Mouse (Mus musculus) hindbrain, embryonic 16.5 days (tissue): ENCODE measurements around the gene Osr1. TPM values are rescaled to one million over a fixed set of nuclear protein-coding genes. Genes with fewer than 3 reads are reported as not detected.

ENCODE experiments used
- ATAC-seq: fragments of 200-750 bp; cut with Nextera tagmentation; 2 replicates; pipeline ENCODE4 v1.8.0; 2017; ENCODE audit warnings: moderate TSS enrichment, moderate library complexity
- H3K27ac ChIP-seq: fragments of 300-500 bp; sonication (generic); 2 replicates; pipeline ENCODE4 v1.5.1; 2014; ENCODE audit warnings: low read depth, mild to moderate bottlenecking, control low read depth, low read length, moderate library complexity
- H3K27me3 ChIP-seq: fragments of 300-500 bp; sonication (generic); replicated peaks from 2 replicates; pipeline ENCODE4 v1.6.1; 2014; ENCODE audit warnings: low read length; ENCODE audit not compliant: control insufficient read depth, insufficient read depth
- H3K36me3 ChIP-seq: fragments of 300-500 bp; sonication (generic); 2 replicates; pipeline ENCODE4 v1.6.1; 2014; ENCODE audit warnings: mild to moderate bottlenecking, low read length, moderate library complexity, mixed read lengths; ENCODE audit not compliant: control insufficient read depth, insufficient read depth
- H3K4me1 ChIP-seq: fragments of 300-500 bp; sonication (generic); 2 replicates; pipeline ENCODE4 v1.6.1; 2014; ENCODE audit warnings: low read depth, low read length; ENCODE audit not compliant: control insufficient read depth, insufficient read depth
- H3K4me2 ChIP-seq: fragments of 300-500 bp; sonication (generic); 2 replicates; pipeline ENCODE4 v1.6.1; 2014; ENCODE audit warnings: mild to moderate bottlenecking, low read length, control low read depth, moderate library complexity
- H3K4me3 ChIP-seq: fragments of 300-500 bp; sonication (generic); 2 replicates; pipeline ENCODE4 v1.5.1; 2014; ENCODE audit warnings: mild to moderate bottlenecking, low read length, control low read depth, moderate library complexity
- H3K9ac ChIP-seq: fragments of 300-500 bp; sonication (generic); 2 replicates; pipeline ENCODE4 v1.6.1; 2014; ENCODE audit warnings: low read depth, mild to moderate bottlenecking, control low read depth, low read length, moderate library complexity
- H3K9me3 ChIP-seq: fragments of 300-500 bp; sonication (generic); 2 replicates; pipeline ENCODE4 v1.6.1; 2014; ENCODE audit warnings: mild to moderate bottlenecking, low read length, moderate library complexity; ENCODE audit not compliant: control insufficient read depth
- WGBS: fragments of 180-500 bp; shearing (Covaris S2); extraction: QIAGEN DNeasy Blood & Tissue Kit; methylation state at CpG from one replicate; pipeline ENCODE4 v1.1.7; 2014; 5-methylcytosine and 5-hydroxymethylcytosine counted together
- polyA plus RNA-seq: library from polyadenylated mRNA; unstranded; fragments of >200 nt; fragmentation: Nextera tagmentation; extraction: Ambion mirVana; gene quantifications from 2 replicates; pipeline ENCODE4 v1.2.1, GENCODE M21; 2015

The Osr1 gene
- polyA plus RNA-seq, 1 experiment from 2014 or later, result 9.3 TPM

GRCm38 (mm10) chr12:9575158-9576042, 5.5 kb downstream of the Osr1 start:
- Histone ChIP-seq H3K36me3 (no peaks in the 10 kb centered on the region), H3K9me3 (no peaks in the 10 kb centered on the region), H3K9ac (no peak overlapping the region), H3K4me2 (no peak overlapping the region), H3K27me3 (peaks cover 57% of the 10 kb centered on the region), H3K4me3 (no peak overlapping the region; the same call in 1 of the 2 replicates), H3K27ac (no peak overlapping the region), H3K4me1 (peaks cover 4% of the 10 kb centered on the region)
- 3% methylated on average over 21 of the region's 21 CpGs for WGBS
- ATAC-seq, result no peak

- ATAC-seq, result peak; percentile 35; the same call in 1 of the 2 replicates
These were observed 6.2 kb downstream of the Osr1 start for GRCm38 (mm10) chr12:9576043-9576538.

GRCm38 (mm10) chr12:9577610-9578009, 7.7 kb downstream of the Osr1 start:
- Histone ChIP-seq H3K9ac (no peak overlapping the region), H3K27ac (no peak overlapping the region), H3K36me3 (no peaks in the 10 kb centered on the region), H3K9me3 (no peaks in the 10 kb centered on the region), H3K4me3 (no peak overlapping the region), H3K27me3 (peaks cover 58% of the 10 kb centered on the region), H3K4me1 (peaks cover 4% of the 10 kb centered on the region), H3K4me2 (no peak overlapping the region)
- ATAC-seq, result no peak
- WGBS, result 9% methylated on average over 2 of the region's 2 CpGs

More at GRCm38 (mm10) chr12:9576043-9576538, 6.2 kb downstream of the Osr1 start:
- no peak overlapping the region for H3K4me2 ChIP-seq
- H3K9me3 ChIP-seq, result no peaks in the 10 kb centered on the region
- H3K27ac ChIP-seq, result no peak overlapping the region
- WGBS, result 1% methylated on average over 18 of the region's 18 CpGs
- no peak overlapping the region for H3K4me3 ChIP-seq
- peaks cover 57% of the 10 kb centered on the region for H3K27me3 ChIP-seq
- H3K4me1 ChIP-seq, result peaks cover 2% of the 10 kb centered on the region
- H3K9ac ChIP-seq, result no peak overlapping the region
- H3K36me3 ChIP-seq, result no peaks in the 10 kb centered on the region

GRCm38 (mm10) chr12:9578591-9578990, 8.7 kb downstream of the Osr1 start:
- Histone ChIP-seq H3K4me3 (no peak overlapping the region), H3K4me2 (no peak overlapping the region), H3K36me3 (no peaks in the 10 kb centered on the region), H3K4me1 (peaks cover 4% of the 10 kb centered on the region), H3K27me3 (peaks cover 58% of the 10 kb centered on the region), H3K9me3 (no peaks in the 10 kb centered on the region), H3K9ac (no peak overlapping the region), H3K27ac (no peak overlapping the region)
- 6% methylated on average over 4 of the region's 4 CpGs for WGBS
- ATAC-seq, result no peak

- H3K27me3 ChIP-seq, result peaks cover 60% of the 10 kb centered on the region
- H3K36me3 ChIP-seq, result no peaks in the 10 kb centered on the region
- H3K27ac ChIP-seq, result no peak overlapping the region
- H3K4me2 ChIP-seq, result no peak overlapping the region
- H3K9ac ChIP-seq, result no peak overlapping the region
- H3K9me3 ChIP-seq, result no peaks in the 10 kb centered on the region
- WGBS, result 1% methylated on average over 31 of the region's 31 CpGs
- ATAC-seq, result no peak
- peaks cover 4% of the 10 kb centered on the region for H3K4me1 ChIP-seq
- H3K4me3 ChIP-seq, result no peak overlapping the region
These were observed 9.6 kb downstream of the Osr1 start for GRCm38 (mm10) chr12:9579301-9580030.

GRCm38 (mm10) chr12:9580041-9580905, 10.4 kb downstream of the Osr1 start:
- Histone ChIP-seq H3K4me2 (peak overlapping the region; percentile 44), H3K36me3 (no peaks in the 10 kb centered on the region), H3K27me3 (peaks cover 58% of the 10 kb centered on the region), H3K4me1 (peaks cover 4% of the 10 kb centered on the region), H3K27ac (no peak overlapping the region), H3K4me3 (no peak overlapping the region), H3K9ac (no peak overlapping the region), H3K9me3 (no peaks in the 10 kb centered on the region)
- under 1% methylated on average over 33 of the region's 33 CpGs for WGBS
- ATAC-seq, result no peak

GRCm38 (mm10) chr12:9581011-9581410, 11.1 kb downstream of the Osr1 start:
- Histone ChIP-seq H3K27me3 (peaks cover 57% of the 10 kb centered on the region), H3K36me3 (no peaks in the 10 kb centered on the region), H3K9me3 (no peaks in the 10 kb centered on the region), H3K9ac (no peak overlapping the region; the same call in 1 of the 2 replicates), H3K4me2 (peak overlapping the region; percentile 49), H3K4me1 (peaks cover 4% of the 10 kb centered on the region), H3K4me3 (no peak overlapping the region), H3K27ac (no peak overlapping the region)
- ATAC-seq, result no peak
- 2% methylated on average over 29 of the region's 30 CpGs for WGBS

- Histone ChIP-seq H3K4me3 (no peak overlapping the region), H3K9me3 (no peaks in the 10 kb centered on the region), H3K9ac (no peak overlapping the region), H3K36me3 (no peaks in the 10 kb centered on the region), H3K4me2 (no peak overlapping the region), H3K4me1 (peaks cover 4% of the 10 kb centered on the region), H3K27me3 (peaks cover 55% of the 10 kb centered on the region), H3K27ac (no peak overlapping the region)
- 3% methylated on average over 12 of the region's 12 CpGs for WGBS
- no peak for ATAC-seq
These were observed 11.6 kb downstream of the Osr1 start for GRCm38 (mm10) chr12:9581506-9581905.
